Mouse (Mus musculus) ES-E14 (cell line): Measurements from ENCODE around the gene Tbkbp1. TPM values are rescaled to one million over a fixed set of nuclear protein-coding genes. Genes with fewer than 3 reads are reported as not detected.

Experiments used
- DNase-seq: peaks from one replicate; pipeline ENCODE4 v3.0.0-alpha.2; 2013; ENCODE audit warnings: low read depth, low spot score
- H3K27ac ChIP-seq: 2 replicates; pipeline ENCODE4 v1.5.1; 2012; ENCODE audit warnings: low read depth, mild to moderate bottlenecking, low read length, moderate library complexity, mixed read lengths; ENCODE audit not compliant: poor library complexity, insufficient read depth, severe bottlenecking
- H3K36me3 ChIP-seq: 2 replicates; pipeline ENCODE4 v1.6.1; 2012; ENCODE audit warnings: mild to moderate bottlenecking, low read length, moderate library complexity, mixed read lengths; ENCODE audit not compliant: control insufficient read depth, poor library complexity, insufficient read depth, severe bottlenecking
- H3K4me1 ChIP-seq, 2 experiments: fragments of 150-350 bp in 1 of 2; sonication (generic) in 1 of 2; 2 replicates each; pipeline ENCODE4 v1.6.1; 2012; ENCODE audit warnings: low read length in 2 of 2, mild to moderate bottlenecking in 1 of 2, mixed read lengths in 1 of 2; ENCODE audit not compliant: control insufficient read depth in 2 of 2, insufficient read depth in 2 of 2, poor library complexity in 1 of 2
- H3K4me3 ChIP-seq, 2 experiments: fragments of 150-350 bp in 1 of 2; sonication (generic) in 1 of 2; 2 replicates each; pipeline ENCODE4 v1.5.1; 2012; ENCODE audit warnings: low read length in 2 of 2, low read depth in 1 of 2, mild to moderate bottlenecking in 1 of 2, mixed read lengths in 1 of 2; ENCODE audit not compliant: insufficient read depth in 1 of 2, poor library complexity in 1 of 2, severe bottlenecking in 1 of 2
- H3K9ac ChIP-seq: 2 replicates; pipeline ENCODE4 v1.6.1; 2012; ENCODE audit warnings: low read depth, mild to moderate bottlenecking, low read length, mixed read lengths; ENCODE audit not compliant: poor library complexity, insufficient read depth, severe bottlenecking
- H3K9me3 ChIP-seq: fragments of 150-350 bp; sonication (generic); 2 replicates; pipeline ENCODE4 v1.6.1; 2012; ENCODE audit warnings: low read depth, mild to moderate bottlenecking, low read length; ENCODE audit not compliant: control insufficient read depth, insufficient read depth
- CHD2 ChIP-seq: IDR thresholded peaks from 2 replicates; pipeline ENCODE4 v1.6.1; 2014; ENCODE audit warnings: mild to moderate bottlenecking, low read depth, low read length, inconsistent platforms
- HCFC1 ChIP-seq: IDR thresholded peaks from 2 replicates; pipeline ENCODE4 v1.6.1; 2012; ENCODE audit warnings: low read length, inconsistent platforms, borderline replicate concordance; ENCODE audit not compliant: insufficient read depth
- MAFK ChIP-seq: IDR thresholded peaks from 2 replicates; pipeline ENCODE4 v1.6.1; 2014; ENCODE audit warnings: mild to moderate bottlenecking, low read depth, low read length, inconsistent platforms; ENCODE audit not compliant: insufficient read depth
- ZC3H11A ChIP-seq: IDR thresholded peaks from 2 replicates; pipeline ENCODE4 v1.6.1; 2012; ENCODE audit warnings: low read depth, mild to moderate bottlenecking, inconsistent platforms, low read length, borderline replicate concordance
- ZNF384 ChIP-seq: IDR thresholded peaks from 2 replicates; pipeline ENCODE4 v1.6.1; 2012; ENCODE audit warnings: low read depth, low read length, inconsistent platforms
- in situ Hi-C, 2 experiments: fragments of 600-800 bp; cut with MboI; formaldehyde crosslinking; loops; one replicate each; pipeline ENCODE4 v1.15.1; 2025; ENCODE audit warnings: low sequenced_read_pairs in 2 of 2, inconsistent platforms in 1 of 2; ENCODE audit not compliant: unreplicated experiment in 2 of 2
- total RNA-seq: library from RNA; depleted of rRNA; stranded (reverse); fragments of 300-350 nt; gene quantifications from 2 replicates; pipeline ENCODE4 v1.2.3, GENCODE M21; 2012; rRNA removed

Gene Tbkbp1
- total RNA-seq, 1 experiment, result 4.5 TPM

GRCm38 (mm10) chr11:97086365-97086764 is 64.9 kb downstream of the Tbkbp1 start:
- Histone ChIP-seq H3K9me3 (no peaks in the 10 kb centered on the region), H3K9ac (no peak overlapping the region), H3K4me1 (peaks cover 3 to 10% of the 10 kb centered on the region in 2 experiments; a peak in 3 of 4 replicates), H3K36me3 (no peaks in the 10 kb centered on the region), H3K27ac (no peak overlapping the region; the same call in 1 of the 2 replicates), H3K4me3 (no peak overlapping the region)
- in situ Hi-C loops, result no loop called here
- DNase-seq, result no peak
- TF ChIP-seq MAFK, result no peak
- no peak for TF ChIP-seq CHD2
- TF ChIP-seq HCFC1, result no peak
- no peak for TF ChIP-seq ZNF384
- no peak for TF ChIP-seq ZC3H11A

Other genes starting within 250 kb of the Tbkbp1 start
- 87.5 and 134 TPM in 2 replicates for gene Cdk5rap3, start 235.0 kb downstream of the Tbkbp1 start, total RNA-seq
- 0.67 and 1.2 TPM in 2 replicates for gene Prr15l, start 223.4 kb downstream of the Tbkbp1 start, total RNA-seq
- gene Pnpo, start 207.5 kb downstream of the Tbkbp1 start, total RNA-seq, result 24.0 and 27.7 TPM in 2 replicates
- gene Sp2, start 168.5 kb downstream of the Tbkbp1 start, total RNA-seq, result 4.5 and 5.4 TPM in 2 replicates
- gene Sp6, start 138.1 kb downstream of the Tbkbp1 start, total RNA-seq, result 3.2 and 5.0 TPM in 2 replicates
- 16.5 and 22.2 TPM in 2 replicates for gene Scrn2, start 121.6 kb downstream of the Tbkbp1 start, total RNA-seq
- 0.42 and 0.54 TPM in 2 replicates for gene Lrrc46, start 110.1 kb downstream of the Tbkbp1 start, total RNA-seq
- gene Mrpl10, start 109.9 kb downstream of the Tbkbp1 start, total RNA-seq, result 55.3 and 70.3 TPM in 2 replicates
- 6.6 and 7.2 TPM in 2 replicates for gene Osbpl7, start 100.9 kb downstream of the Tbkbp1 start, total RNA-seq
- 0.27 and 0.32 TPM in 2 replicates for gene Tbx21, start 36.2 kb downstream of the Tbkbp1 start, total RNA-seq
- 272 and 369 TPM in 2 replicates for gene Kpnb1, start 36.4 kb upstream of the Tbkbp1 start, total RNA-seq
- gene Npepps, start 129.1 kb upstream of the Tbkbp1 start, total RNA-seq, result 86.1 and 107 TPM in 2 replicates
- gene Mrpl45, start 164.2 kb upstream of the Tbkbp1 start, total RNA-seq, result 53.8 and 76.8 TPM in 2 replicates
- 0.31 and 0.53 TPM in 2 replicates for gene Gpr179, start 200.6 kb upstream of the Tbkbp1 start, total RNA-seq
- 14.3 and 14.5 TPM in 2 replicates for gene Socs7, start 211.1 kb upstream of the Tbkbp1 start, total RNA-seq